Mouse (Mus musculus) CH12.LX (cell line): Measurements from ENCODE around the gene Cxadr. TPM values are rescaled to one million over a fixed set of nuclear protein-coding genes. Genes with fewer than 3 reads are reported as not detected.

Source experiments
- DNase-seq: peaks from one replicate; pipeline ENCODE4 v3.0.0-alpha.2; 2013; ENCODE audit errors: extremely low read depth
- H3K27ac ChIP-seq: 2 replicates; pipeline ENCODE4 v1.5.1; 2012; ENCODE audit warnings: low read depth, mild to moderate bottlenecking, control low read depth, moderate library complexity; ENCODE audit not compliant: insufficient read depth
- H3K27me3 ChIP-seq: replicated peaks from 2 replicates; pipeline ENCODE3; 2012; ENCODE audit warnings: inconsistent platforms
- H3K36me3 ChIP-seq, 2 experiments: replicated peaks in 1 of 2; 2 replicates each; pipeline versions ENCODE3 to v1.6.1; 2012; ENCODE audit warnings: inconsistent platforms in 1 of 2, low read length in 1 of 2, mild to moderate bottlenecking in 1 of 2, mixed read lengths in 1 of 2, moderate library complexity in 1 of 2; ENCODE audit not compliant: control insufficient read depth in 1 of 2, insufficient read depth in 1 of 2
- H3K4me1 ChIP-seq, 2 experiments: 2 replicates each; pipeline ENCODE4 v1.6.1; 2012; ENCODE audit warnings: inconsistent platforms in 1 of 2, moderate library complexity in 1 of 2; ENCODE audit not compliant: insufficient read depth in 2 of 2, control insufficient read depth in 1 of 2
- H3K4me2 ChIP-seq: 2 replicates; pipeline ENCODE4 v1.6.1; 2012; ENCODE audit warnings: low read depth, mild to moderate bottlenecking, control low read depth; ENCODE audit not compliant: poor library complexity, insufficient read depth, severe bottlenecking
- H3K4me3 ChIP-seq, 3 experiments: fragments of 150-350 bp in 1 of 3; sonication (generic) in 1 of 3; replicated peaks in 1 of 3; 2 replicates each; pipeline versions ENCODE3 to v1.5.1; 2011 to 2012; ENCODE audit warnings: low read depth in 2 of 3, low read length in 2 of 3, mild to moderate bottlenecking in 2 of 3, moderate library complexity in 2 of 3, control low read depth in 1 of 3, improper control_type of control experiment in 1 of 3, inconsistent platforms in 1 of 3, mixed read lengths in 1 of 3; ENCODE audit not compliant: poor library complexity in 1 of 3
- H3K79me2 ChIP-seq: replicated peaks from 2 replicates; pipeline ENCODE4 v1.6.1; 2012; ENCODE audit warnings: mild to moderate bottlenecking, moderate library complexity; ENCODE audit not compliant: control insufficient read depth, poor library complexity, insufficient read depth, severe bottlenecking; ENCODE audit errors: extremely low read depth
- H3K9ac ChIP-seq: 2 replicates; pipeline ENCODE4 v1.6.1; 2012; ENCODE audit warnings: low read depth, mild to moderate bottlenecking, control low read depth, moderate library complexity; ENCODE audit not compliant: insufficient read depth
- H3K9me3 ChIP-seq: replicated peaks from 2 replicates; pipeline ENCODE3; 2012; ENCODE audit warnings: low read length, inconsistent platforms, mixed read lengths
- BHLHE40 ChIP-seq: IDR thresholded peaks from 2 replicates; pipeline ENCODE4 v1.6.1; 2011; ENCODE audit warnings: mild to moderate bottlenecking, low read depth, low read length, improper control_type of control experiment
- CHD2 ChIP-seq: IDR thresholded peaks from 2 replicates; pipeline ENCODE4 v1.6.1; 2011; ENCODE audit warnings: low read length, improper control_type of control experiment
- CTCF ChIP-seq, 2 experiments: IDR thresholded peaks in 1 of 2; conservative IDR thresholded peaks in 1 of 2; 2 replicates each; pipeline ENCODE4 v1.5.1; 2011 to 2012; ENCODE audit warnings: low read depth in 2 of 2, low read length in 2 of 2, improper control_type of control experiment in 1 of 2, inconsistent platforms in 1 of 2, mild to moderate bottlenecking in 1 of 2, moderate library complexity in 1 of 2
- E2F4 ChIP-seq: IDR thresholded peaks from 2 replicates; pipeline ENCODE4 v1.6.1; 2011; ENCODE audit warnings: low read depth, low read length, improper control_type of control experiment; ENCODE audit not compliant: insufficient replicate concordance
- ETS1 ChIP-seq: conservative IDR thresholded peaks from 2 replicates; pipeline ENCODE4 v1.6.1; 2012; ENCODE audit warnings: low read depth, mild to moderate bottlenecking, inconsistent platforms, low read length, improper control_type of control experiment, moderate library complexity
- HCFC1 ChIP-seq: IDR thresholded peaks from 2 replicates; pipeline ENCODE4 v1.6.1; 2012; ENCODE audit warnings: low read depth, mild to moderate bottlenecking, inconsistent platforms, low read length, improper control_type of control experiment
- IRF4 ChIP-seq: IDR thresholded peaks from 2 replicates; pipeline ENCODE4 v1.6.1; 2014; ENCODE audit warnings: low read depth, mild to moderate bottlenecking, inconsistent platforms, low read length, improper control_type of control experiment
- MAFK ChIP-seq: IDR thresholded peaks from 2 replicates; pipeline ENCODE4 v1.6.1; 2011; ENCODE audit warnings: low read length, improper control_type of control experiment; ENCODE audit not compliant: insufficient replicate concordance
- MEF2A ChIP-seq: IDR thresholded peaks from 2 replicates; pipeline ENCODE4 v1.6.1; 2014; ENCODE audit warnings: low read depth, mild to moderate bottlenecking, inconsistent platforms, low read length, improper control_type of control experiment, borderline replicate concordance
- MXI1 ChIP-seq: IDR thresholded peaks from 2 replicates; pipeline ENCODE4 v1.6.1; 2011; ENCODE audit warnings: mild to moderate bottlenecking, low read depth, low read length, improper control_type of control experiment
- NRF1 ChIP-seq: IDR thresholded peaks from 2 replicates; pipeline ENCODE4 v1.6.1; 2014; ENCODE audit warnings: low read depth, mild to moderate bottlenecking, inconsistent platforms, low read length, improper control_type of control experiment, moderate library complexity
- POLR2A ChIP-seq: IDR thresholded peaks from 2 replicates; pipeline ENCODE4 v1.6.1; 2011; ENCODE audit warnings: low read depth, mild to moderate bottlenecking, improper control_type of control experiment, low read length
- RAD21 ChIP-seq: IDR thresholded peaks from 2 replicates; pipeline ENCODE4 v1.6.1; 2011; ENCODE audit warnings: low read depth, mild to moderate bottlenecking, low read length, improper control_type of control experiment, moderate library complexity
- RCOR1 ChIP-seq: conservative IDR thresholded peaks from 2 replicates; pipeline ENCODE4 v1.6.1; 2012; ENCODE audit warnings: low read depth, mild to moderate bottlenecking, inconsistent platforms, low read length, improper control_type of control experiment
- TCF12 ChIP-seq: IDR thresholded peaks from 2 replicates; pipeline ENCODE4 v1.6.1; 2014; ENCODE audit warnings: low read depth, mild to moderate bottlenecking, inconsistent platforms, low read length, improper control_type of control experiment
- UBTF ChIP-seq: IDR thresholded peaks from 2 replicates; pipeline ENCODE4 v1.6.1; 2012; ENCODE audit warnings: low read depth, mild to moderate bottlenecking, inconsistent platforms, low read length, improper control_type of control experiment, moderate library complexity
- USF1 ChIP-seq: IDR thresholded peaks from 2 replicates; pipeline ENCODE4 v1.6.1; 2014; ENCODE audit warnings: low read depth, mild to moderate bottlenecking, inconsistent platforms, low read length, improper control_type of control experiment
- USF2 ChIP-seq: conservative IDR thresholded peaks from 2 replicates; pipeline ENCODE4 v1.6.1; 2011; ENCODE audit warnings: low read depth, low read length, improper control_type of control experiment
- ZKSCAN1 ChIP-seq: IDR thresholded peaks from 2 replicates; pipeline ENCODE4 v1.6.1; 2012; ENCODE audit warnings: low read depth, inconsistent platforms, low read length, improper control_type of control experiment, borderline replicate concordance
- ZMIZ1 ChIP-seq: IDR thresholded peaks from 2 replicates; pipeline ENCODE4 v1.6.1; 2012; ENCODE audit warnings: low read depth, mild to moderate bottlenecking, inconsistent platforms, low read length, improper control_type of control experiment
- dilution Hi-C: fragments of 300-500 bp; cut with MboI; formaldehyde crosslinking; loops from 2 replicates; pipeline ENCODE4 v1.14.3; 2020; ENCODE audit warnings: low sequenced_read_pairs; ENCODE audit not compliant: extremely low pct_unique_long_range_greater_than_20kb, extremely low pct_ligation_motif_present
- in situ Hi-C: fragments of 300-500 bp; cut with MboI; formaldehyde crosslinking; loops from 3 replicates; pipeline ENCODE4 v1.14.3; 2019; ENCODE audit warnings: low sequenced_read_pairs, low pct_ligation_motif_present, low pct_unique_long_range_greater_than_20kb, mixed read lengths
- polyA plus RNA-seq: library from polyadenylated mRNA; unstranded; fragments of >175 nt; gene quantifications from 2 replicates; pipeline ENCODE4 v1.2.1, GENCODE M21; 2012; ENCODE audit warnings: low read depth; ENCODE audit not compliant: insufficient read length
- total RNA-seq, 2 experiments: library from RNA; depleted of rRNA; stranded (reverse); fragments of 300-350 nt in 1 of 2; fragments of >200 nt in 1 of 2; gene quantifications; 2 replicates each; pipeline ENCODE4 v1.2.3; 2012 to 2014

The Cxadr gene
- total and polyA plus RNA-seq, 3 experiments, result 0.76 TPM; not detected in 2

GRCm38 (mm10) chr16:78391354-78391753 lies 90.1 kb downstream of the Cxadr start:
- Histone ChIP-seq H3K79me2 (no peaks in the 10 kb centered on the region), H3K27me3 (no peaks in the 10 kb centered on the region), H3K9ac (no peak overlapping the region), H3K27ac (no peak overlapping the region), H3K4me2 (no peak overlapping the region), H3K4me1 (no peaks in the 10 kb centered on the region), H3K9me3 (no peaks in the 10 kb centered on the region), H3K36me3 (no peaks in the 10 kb centered on the region), H3K4me3 (no peak overlapping the region)
- dilution Hi-C loops (no loop called here), in situ Hi-C loops (no loop called here)
- TF ChIP-seq CHD2 (no peak), ZKSCAN1 (no peak), POLR2A (no peak), USF1 (no peak), ETS1 (no peak), TCF12 (no peak), E2F4 (no peak)
- DNase-seq, result no peak

DNA sequence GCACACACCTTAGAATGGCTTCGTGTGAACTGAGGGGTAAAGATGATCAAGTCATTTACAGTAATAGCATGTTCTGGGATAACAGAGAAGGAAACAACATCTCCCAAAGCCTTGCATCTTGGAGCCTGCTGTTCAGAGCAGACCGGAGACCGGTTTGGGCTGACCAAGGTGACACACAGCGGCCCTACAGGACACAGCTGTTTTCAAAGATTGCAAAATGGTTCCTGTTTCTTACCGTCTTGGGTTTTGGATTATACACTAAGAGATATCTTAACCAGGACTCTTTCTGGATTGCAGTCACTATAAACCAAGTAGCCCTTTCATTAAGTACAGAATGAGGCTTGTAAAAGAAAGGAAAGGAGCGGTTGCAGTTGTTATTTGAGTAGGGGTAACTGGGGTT lies 97.4 kb downstream of the Cxadr start:
- Histone ChIP-seq H3K27ac (no peak overlapping the region), H3K4me1 (no peaks in the 10 kb centered on the region), H3K27me3 (no peaks in the 10 kb centered on the region), H3K4me3 (no peak overlapping the region), H3K9ac (no peak overlapping the region), H3K79me2 (no peaks in the 10 kb centered on the region), H3K36me3 (no peaks in the 10 kb centered on the region), H3K4me2 (no peak overlapping the region)
- DNase-seq, result no peak
- in situ Hi-C loops, result no loop called here
- dilution Hi-C loops, result no loop called here
- TF ChIP-seq CHD2 (no peak), ZKSCAN1 (no peak), MAFK (no peak), NRF1 (no peak), POLR2A (no peak), CTCF (conservative IDR thresholded peaks at IDR 0.05 in 1 of 2, IDR thresholded peaks at IDR 0.05 in 1 of 2; ENCODE audit: low read depth in 2 of 2, low read length in 2 of 2) (no peak)
- TF ChIP-seq, all 38 proteins: peak for 0
- H3K9me3 ChIP-seq, result no peaks in the 10 kb centered on the region

GRCm38 (mm10) chr16:78399423-78399822 lies 98.1 kb downstream of the Cxadr start:
- in situ Hi-C loops (no loop called here), dilution Hi-C loops (no loop called here)
- H3K4me3 ChIP-seq, result no peak overlapping the region
- H3K27me3 ChIP-seq, result no peaks in the 10 kb centered on the region
- no peaks in the 10 kb centered on the region for H3K4me1 ChIP-seq
- no peaks in the 10 kb centered on the region for H3K79me2 ChIP-seq
- no peaks in the 10 kb centered on the region for H3K9me3 ChIP-seq
- no peak overlapping the region for H3K27ac ChIP-seq
- H3K9ac ChIP-seq, result no peak overlapping the region
- no peak for DNase-seq
- TF ChIP-seq USF2 (no peak), RAD21 (no peak), BHLHE40 (no peak), IRF4 (no peak), MXI1 (no peak), POLR2A (no peak), CHD2 (no peak), ZMIZ1 (no peak), MAFK (no peak), UBTF (no peak), RCOR1 (no peak), HCFC1 (no peak), MEF2A (no peak)
- no peak overlapping the region for H3K4me2 ChIP-seq
- no peaks in the 10 kb centered on the region for H3K36me3 ChIP-seq
